Mouse (Mus musculus): ENCODE data around the gene Gpr171. TPM values are rescaled to one million over a fixed set of nuclear protein-coding genes. Genes with fewer than 3 reads are reported as not detected.
"Not testable (repeated sequence)": the region's sequence is repeated elsewhere in the genome, so short reads cannot be mapped to it uniquely, and the experiment has no call there.

Gene Gpr171
- polyA plus RNA-seq, 1 experiment from 2014 or later, result 0.72 TPM

DNA sequence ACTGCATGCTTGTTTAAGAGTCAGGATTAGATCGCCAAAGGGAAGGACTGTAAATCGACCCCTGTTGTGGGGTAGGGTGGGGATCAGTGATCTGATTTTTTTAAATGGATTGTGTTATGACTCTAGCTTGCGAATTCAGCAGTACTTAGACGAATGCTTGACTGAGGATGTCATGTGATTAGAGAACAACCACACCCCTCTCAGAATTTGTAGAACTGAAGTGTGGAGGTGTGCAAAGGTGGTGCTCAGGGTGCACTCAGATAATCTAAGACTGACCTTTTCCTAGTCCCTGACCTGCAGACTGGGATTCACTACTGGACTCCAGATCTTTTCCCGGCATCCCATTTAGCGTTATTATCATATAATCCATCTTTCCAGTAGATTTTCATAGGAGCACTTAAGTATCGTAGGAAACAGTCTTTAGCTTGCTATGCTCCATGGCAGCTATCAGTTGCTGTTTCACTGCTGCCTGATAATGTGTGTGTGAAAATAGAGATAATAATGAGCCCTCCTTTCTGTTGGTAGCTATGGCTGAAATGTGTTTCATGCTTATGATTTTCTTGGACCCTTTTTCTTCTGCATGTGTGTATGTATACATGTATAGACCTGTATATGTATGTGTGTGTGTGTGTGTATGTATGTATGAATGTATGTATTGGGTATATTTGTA, 20.3 kb upstream of the Gpr171 start:
- Histone ChIP-seq H3K4me1 (ENCODE audit: control insufficient read depth, insufficient read depth, low read length) (0 out of 2 replicates have a peak, but pooled peaks cover 2% of the 10 kb centered on the region), H3K36me3 (ENCODE audit: control insufficient read depth, insufficient read depth, low read length) (no peaks in the 10 kb centered on the region), H3K9me3 (ENCODE audit: control insufficient read depth, low read length) (no peaks in the 10 kb centered on the region), H3K27me3 (ENCODE audit: control insufficient read depth, insufficient read depth, low read length) (no peaks in the 10 kb centered on the region), H3K4me2 (no peak overlapping the region), H3K27ac (ENCODE audit: low read depth, low read length) (no peak overlapping the region), H3K4me3 (ENCODE audit: low read depth, low read length) (no peak overlapping the region), H3K9ac (ENCODE audit: low read length) (no peak overlapping the region)
- peak; percentile 81 for DNase-seq (ENCODE audit: low spot score, missing footprints)
- ATAC-seq (ENCODE audit: low FRiP score), result peak; percentile 16; the same call in 1 of the 2 replicates
- WGBS, result 65% methylated on average over 7 of the region's 7 CpGs

DNA sequence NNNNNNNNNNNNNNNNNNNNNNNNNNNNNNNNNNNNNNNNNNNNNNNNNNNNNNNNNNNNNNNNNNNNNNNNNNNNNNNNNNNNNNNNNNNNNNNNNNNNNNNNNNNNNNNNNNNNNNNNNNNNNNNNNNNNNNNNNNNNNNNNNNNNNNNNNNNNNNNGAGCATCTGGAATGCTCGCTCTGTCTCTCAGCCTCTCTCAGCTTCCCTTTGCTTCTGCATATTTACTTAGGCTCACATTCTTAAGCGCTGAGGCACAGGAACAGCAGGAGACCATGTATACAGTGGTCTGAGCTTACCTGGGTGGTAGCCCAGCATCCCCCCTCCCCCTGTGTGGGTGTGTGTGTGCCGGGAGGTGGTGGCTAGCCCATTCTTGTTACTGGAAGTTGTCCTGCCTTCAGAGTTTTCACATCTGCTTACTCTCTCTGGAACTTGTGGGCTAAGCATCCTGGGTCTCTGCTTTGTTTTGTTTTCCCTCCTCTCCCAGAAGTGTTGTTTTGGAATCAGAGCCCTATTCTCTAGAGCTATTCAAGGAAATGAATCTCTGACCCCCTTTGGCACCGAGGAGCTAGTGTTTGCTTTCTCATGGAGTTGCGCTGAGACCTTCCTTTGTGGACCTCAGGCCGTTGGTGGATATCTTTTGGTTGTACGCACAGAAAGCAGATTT, 19.6 kb upstream of the Gpr171 start:
- Histone ChIP-seq H3K4me2 (no peak overlapping the region), H3K27ac (ENCODE audit: low read depth, low read length) (no peak overlapping the region), H3K36me3 (ENCODE audit: control insufficient read depth, insufficient read depth, low read length) (no peaks in the 10 kb centered on the region), H3K9me3 (ENCODE audit: control insufficient read depth, low read length) (no peaks in the 10 kb centered on the region), H3K9ac (ENCODE audit: low read length) (no peak overlapping the region), H3K27me3 (ENCODE audit: control insufficient read depth, insufficient read depth, low read length) (no peaks in the 10 kb centered on the region), H3K4me1 (ENCODE audit: control insufficient read depth, insufficient read depth, low read length) (0 out of 2 replicates have a peak, but pooled peaks cover 2% of the 10 kb centered on the region), H3K4me3 (ENCODE audit: low read depth, low read length) (no peak overlapping the region)
- WGBS, result 30% methylated on average over 7 of the region's 7 CpGs
- ATAC-seq (ENCODE audit: low FRiP score) (peak; percentile 43), DNase-seq (ENCODE audit: low spot score, missing footprints) (peak; percentile 85)

DNA sequence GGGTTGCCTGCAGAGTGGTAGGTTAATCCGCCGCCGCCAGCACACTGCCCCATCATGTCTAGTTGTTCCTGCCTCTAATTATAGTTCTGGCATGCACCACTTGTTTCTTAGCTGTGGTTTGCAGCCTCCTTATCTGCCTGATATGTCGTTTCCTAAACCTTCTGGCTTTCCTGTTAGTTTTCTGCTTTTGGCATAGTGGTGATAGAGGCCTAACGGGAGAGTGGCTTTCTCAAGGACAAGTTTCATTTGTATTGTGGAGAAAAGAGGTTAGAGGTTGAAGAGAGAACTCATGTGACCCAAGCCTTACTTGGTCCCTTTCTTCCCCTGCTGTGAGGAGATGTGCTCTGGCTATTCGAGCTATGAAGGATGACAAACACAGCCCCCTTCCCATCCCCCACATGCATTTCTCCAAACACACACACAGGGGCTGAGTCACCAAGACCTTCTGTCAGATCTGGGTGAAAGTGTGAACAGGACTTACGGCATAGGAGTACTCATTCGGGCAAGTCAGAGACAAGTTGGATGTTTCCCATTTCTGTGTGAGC, 12.4 kb upstream of the Gpr171 start:
- no peak overlapping the region for H3K4me3 ChIP-seq (ENCODE audit: low read depth, low read length)
- ATAC-seq (ENCODE audit: low FRiP score), result no peak

DNA sequence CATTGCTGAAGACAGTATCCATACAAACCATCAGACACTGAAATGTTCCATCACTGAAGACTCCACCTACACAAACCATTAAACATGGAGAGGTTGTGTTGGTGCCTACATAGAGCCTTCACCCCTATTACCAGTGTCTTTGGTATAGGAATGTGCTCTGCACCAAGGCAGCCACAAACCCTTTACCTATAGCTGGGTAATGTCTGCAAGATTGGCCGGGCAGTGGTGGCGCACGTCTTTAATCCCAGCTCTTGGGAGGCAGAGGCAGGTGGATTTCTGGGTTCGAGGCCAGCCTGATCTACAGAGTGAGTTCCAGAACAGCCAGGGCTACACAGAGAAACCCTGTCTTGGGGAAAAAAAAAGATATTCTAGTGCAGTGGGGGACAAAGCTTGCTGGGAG, 11.7 kb upstream of the Gpr171 start:
- not testable (repeated sequence) for DNase-seq (ENCODE audit: low spot score, missing footprints); H3K36me3 ChIP-seq (ENCODE audit: control insufficient read depth, insufficient read depth, low read length); H3K27ac ChIP-seq (ENCODE audit: low read depth, low read length); H3K27me3 ChIP-seq (ENCODE audit: control insufficient read depth, insufficient read depth, low read length); H3K4me1 ChIP-seq (ENCODE audit: control insufficient read depth, insufficient read depth, low read length); ATAC-seq (ENCODE audit: low FRiP score); H3K4me2 ChIP-seq; H3K9ac ChIP-seq (ENCODE audit: low read length); H3K4me3 ChIP-seq (ENCODE audit: low read depth, low read length); H3K9me3 ChIP-seq (ENCODE audit: control insufficient read depth, low read length)
- 93% methylated on average over 4 of the region's 4 CpGs for WGBS

More for the DNA sequence above, 12.4 kb upstream of the Gpr171 start:
- WGBS, result 87% methylated on average over 8 of the region's 8 CpGs
- Histone ChIP-seq H3K4me1 (ENCODE audit: control insufficient read depth, insufficient read depth, low read length) (no peaks in the 10 kb centered on the region), H3K4me2 (no peak overlapping the region), H3K9me3 (ENCODE audit: control insufficient read depth, low read length) (no peaks in the 10 kb centered on the region), H3K27ac (ENCODE audit: low read depth, low read length) (no peak overlapping the region), H3K36me3 (ENCODE audit: control insufficient read depth, insufficient read depth, low read length) (no peaks in the 10 kb centered on the region), H3K27me3 (ENCODE audit: control insufficient read depth, insufficient read depth, low read length) (no peaks in the 10 kb centered on the region), H3K9ac (ENCODE audit: low read length) (no peak overlapping the region)
- DNase-seq (ENCODE audit: low spot score, missing footprints), result peak; percentile 28

DNA sequence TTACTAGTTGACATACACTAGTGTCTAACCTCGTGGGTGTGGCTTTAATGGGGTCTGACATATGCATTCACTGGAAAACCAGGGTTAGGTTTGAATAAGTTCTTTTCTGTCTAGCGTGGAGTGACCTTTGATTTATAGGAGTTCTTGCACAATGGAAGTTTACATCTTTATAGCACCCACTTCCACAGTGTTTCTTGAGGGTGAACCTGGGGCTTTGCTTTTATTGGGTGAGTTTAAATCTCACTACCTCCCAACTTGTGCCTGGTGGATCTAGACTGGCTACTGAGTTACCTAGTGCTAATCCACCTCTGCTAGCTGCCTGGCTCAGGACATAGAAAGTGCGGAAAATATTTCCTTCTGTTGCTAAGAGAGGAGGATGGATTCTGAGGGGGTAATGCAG, 10.3 kb upstream of the Gpr171 start:
- 88% methylated on average over 3 of the region's 3 CpGs for WGBS
- ATAC-seq (ENCODE audit: low FRiP score) (no peak), DNase-seq (ENCODE audit: low spot score, missing footprints) (peak; percentile 2)
- Histone ChIP-seq H3K27ac (ENCODE audit: low read depth, low read length) (no peak overlapping the region), H3K4me1 (ENCODE audit: control insufficient read depth, insufficient read depth, low read length) (no peaks in the 10 kb centered on the region), H3K9me3 (ENCODE audit: control insufficient read depth, low read length) (no peaks in the 10 kb centered on the region), H3K9ac (ENCODE audit: low read length) (no peak overlapping the region), H3K27me3 (ENCODE audit: control insufficient read depth, insufficient read depth, low read length) (no peaks in the 10 kb centered on the region), H3K36me3 (ENCODE audit: control insufficient read depth, insufficient read depth, low read length) (no peaks in the 10 kb centered on the region), H3K4me3 (ENCODE audit: low read depth, low read length) (no peak overlapping the region), H3K4me2 (no peak overlapping the region)

DNA sequence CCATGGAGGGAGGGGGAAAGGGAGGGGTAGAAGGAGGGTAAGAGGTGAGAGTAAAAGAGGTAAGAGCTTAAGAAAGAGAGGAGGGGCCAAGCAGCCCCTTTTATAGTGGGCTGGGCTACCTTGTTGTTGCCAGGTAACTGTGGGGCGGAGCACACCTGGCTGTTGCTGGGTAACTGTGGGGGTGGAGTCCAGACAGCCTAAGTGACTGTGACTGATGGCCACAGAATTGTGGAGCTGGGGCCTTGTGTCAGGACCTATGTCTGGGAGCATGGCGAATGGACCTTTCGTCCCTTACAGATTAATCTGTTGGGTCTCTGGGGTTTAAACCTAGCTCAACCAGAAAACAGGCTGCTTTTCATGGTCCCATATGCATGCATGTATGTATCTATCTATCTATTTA, 8.2 kb upstream of the Gpr171 start:
- ATAC-seq (ENCODE audit: low FRiP score); H3K27ac ChIP-seq (ENCODE audit: low read depth, low read length); H3K4me3 ChIP-seq (ENCODE audit: low read depth, low read length); H3K36me3 ChIP-seq (ENCODE audit: control insufficient read depth, insufficient read depth, low read length); H3K9ac ChIP-seq (ENCODE audit: low read length); H3K4me2 ChIP-seq; H3K4me1 ChIP-seq (ENCODE audit: control insufficient read depth, insufficient read depth, low read length); H3K27me3 ChIP-seq (ENCODE audit: control insufficient read depth, insufficient read depth, low read length); H3K9me3 ChIP-seq (ENCODE audit: control insufficient read depth, low read length): not testable (repeated sequence)
- peak; percentile 10 for DNase-seq (ENCODE audit: low spot score, missing footprints)
- WGBS, result 92% methylated on average over 3 of the region's 3 CpGs

DNA sequence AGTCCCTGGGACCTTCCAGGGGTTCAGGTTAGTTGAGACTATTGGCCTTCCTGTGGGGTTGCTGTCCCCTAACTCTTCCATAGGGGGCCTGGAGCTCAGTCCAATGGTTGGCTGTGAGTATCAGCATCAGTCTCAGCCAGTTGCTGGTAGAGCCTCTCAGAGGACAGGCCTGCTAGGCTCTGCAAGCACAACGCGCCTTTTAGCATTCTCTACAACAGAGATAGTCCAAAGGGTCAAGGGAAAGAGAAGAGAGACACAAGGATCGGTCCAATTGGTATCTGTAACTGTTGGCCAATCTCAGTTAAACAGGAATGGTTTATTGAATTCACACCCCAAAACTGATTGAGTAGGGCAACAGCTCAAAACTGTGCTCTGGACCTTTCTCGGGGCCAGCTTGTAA, 5.8 kb upstream of the Gpr171 start:
- H3K27ac ChIP-seq (ENCODE audit: low read depth, low read length), result no peak overlapping the region
- no peak for ATAC-seq (ENCODE audit: low FRiP score)
- H3K4me3 ChIP-seq (ENCODE audit: low read depth, low read length), result no peak overlapping the region
- no peak overlapping the region for H3K4me2 ChIP-seq
- H3K4me1 ChIP-seq (ENCODE audit: control insufficient read depth, insufficient read depth, low read length), result no peaks in the 10 kb centered on the region
- H3K9me3 ChIP-seq (ENCODE audit: control insufficient read depth, low read length), result no peaks in the 10 kb centered on the region
- no peak for DNase-seq (ENCODE audit: low spot score, missing footprints)
- no peak overlapping the region for H3K9ac ChIP-seq (ENCODE audit: low read length)
- WGBS, result 94% methylated on average over 4 of the region's 4 CpGs
- no peaks in the 10 kb centered on the region for H3K27me3 ChIP-seq (ENCODE audit: control insufficient read depth, insufficient read depth, low read length)
- H3K36me3 ChIP-seq (ENCODE audit: control insufficient read depth, insufficient read depth, low read length), result no peaks in the 10 kb centered on the region

DNA sequence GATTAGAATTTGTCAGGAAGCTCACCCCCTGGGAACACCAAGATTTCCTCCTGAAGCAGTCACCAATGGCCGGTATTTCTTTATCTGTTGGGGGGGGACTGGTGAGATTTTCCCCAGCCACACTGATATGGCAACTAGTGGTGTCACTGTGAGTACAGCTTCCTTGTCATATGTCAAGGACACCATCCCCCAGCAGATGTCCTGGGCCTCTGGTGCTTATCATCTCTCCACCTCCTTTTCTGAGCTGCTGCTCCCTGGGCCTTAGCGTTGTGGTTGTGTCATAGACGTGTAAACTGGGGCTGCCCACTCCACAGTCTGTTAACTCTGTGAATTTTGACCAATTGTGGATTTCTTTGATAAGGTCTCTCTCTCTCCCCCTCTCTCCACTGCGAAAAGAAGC, 2.8 kb upstream of the Gpr171 start:
- Histone ChIP-seq H3K36me3 (ENCODE audit: control insufficient read depth, insufficient read depth, low read length) (no peaks in the 10 kb centered on the region), H3K27ac (ENCODE audit: low read depth, low read length) (no peak overlapping the region), H3K4me1 (ENCODE audit: control insufficient read depth, insufficient read depth, low read length) (no peaks in the 10 kb centered on the region), H3K9ac (ENCODE audit: low read length) (no peak overlapping the region), H3K9me3 (ENCODE audit: control insufficient read depth, low read length) (no peaks in the 10 kb centered on the region), H3K27me3 (ENCODE audit: control insufficient read depth, insufficient read depth, low read length) (no peaks in the 10 kb centered on the region), H3K4me2 (no peak overlapping the region), H3K4me3 (ENCODE audit: low read depth, low read length) (no peak overlapping the region)
- ATAC-seq (ENCODE audit: low FRiP score), result no peak
- DNase-seq (ENCODE audit: low spot score, missing footprints), result no peak
- WGBS, result 86% methylated on average over 4 of the region's 4 CpGs

DNA sequence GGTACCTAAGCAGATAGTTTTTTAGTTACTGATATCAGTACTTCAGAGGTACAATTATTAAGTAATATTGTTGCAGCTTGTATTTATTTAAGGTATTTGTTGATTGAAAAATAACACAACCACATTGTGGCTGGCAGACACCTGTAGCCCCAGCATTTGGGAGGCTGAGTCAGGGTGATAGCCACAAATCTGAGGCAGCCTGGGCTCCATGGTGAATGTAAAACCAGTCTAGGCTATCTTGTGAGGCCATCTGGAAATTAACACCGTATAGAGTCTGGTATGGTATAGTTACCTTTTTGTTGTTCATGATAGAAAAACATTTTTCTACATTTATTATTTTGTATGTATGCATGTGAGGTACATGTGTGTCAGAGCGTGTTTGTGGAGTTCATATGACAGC, 525 bp upstream of the Gpr171 start:
- ATAC-seq (ENCODE audit: low FRiP score) (no peak), DNase-seq (ENCODE audit: low spot score, missing footprints) (no peak)
- Histone ChIP-seq H3K36me3 (ENCODE audit: control insufficient read depth, insufficient read depth, low read length) (no peaks in the 10 kb centered on the region), H3K4me1 (ENCODE audit: control insufficient read depth, insufficient read depth, low read length) (no peaks in the 10 kb centered on the region), H3K4me3 (ENCODE audit: low read depth, low read length) (no peak overlapping the region), H3K9ac (ENCODE audit: low read length) (no peak overlapping the region), H3K27ac (ENCODE audit: low read depth, low read length) (no peak overlapping the region), H3K4me2 (no peak overlapping the region), H3K9me3 (ENCODE audit: control insufficient read depth, low read length) (no peaks in the 10 kb centered on the region), H3K27me3 (ENCODE audit: control insufficient read depth, insufficient read depth, low read length) (no peaks in the 10 kb centered on the region)
- WGBS, result 86% methylated on average over 2 of the region's 2 CpGs
